Comparison of ENCODE assay signal across 8 mouse cellular contexts in genomic region chrX:143058829-143059228, GRCm38 (mm10). TPM values are rescaled to one million over a fixed set of nuclear protein-coding genes. Genes with fewer than 3 reads are reported as not detected.
DNase-seq lines count a peak whose midpoint lies in the region; ATAC-seq lines count a peak whose summit lies in the region.

No protein-coding gene starts in this region.

- peak; percentile 96 for ATAC-seq in megakaryocyte progenitor cell, adult 5-6 weeks (replicated peaks; ENCODE audit: poor library complexity)

- peak; percentile 29 for DNase-seq in WW6 (ENCODE audit: low read depth, low spot score)
- DNase-seq in cerebellum, postnatal 4 days (ENCODE audit: low spot score in 2 of 2) = peak; percentile 75 to 85
- DNase-seq in gastrocnemius, postnatal 10 days = peak; percentile 82
- peak; percentile 63 for DNase-seq in induced T-regulatory cell, adult 2 months (ENCODE audit: low read depth)
- DNase-seq in left cerebral cortex, postnatal 10 days (ENCODE audit: extremely low spot score in 1 of 2, low spot score in 2 of 2) = peak; percentile 42 to 77
- DNase-seq in right cerebral cortex, postnatal 10 days (ENCODE audit: low spot score in 2 of 2) = peak; percentile 70 to 84
- DNase-seq in urinary bladder, postnatal 36 days (ENCODE audit: low spot score in 2 of 2) = peak; percentile 20 to 64

- intact Hi-C loops in left cerebral cortex, postnatal 10 days (cut with DNase I) = loop anchor here (2.0 kb wide), 1 partner anchor 238 kb away; no protein-coding TSS in a partner anchor

RNA-seq across cellular contexts. Expression of gene Rtl9, which starts 40.6 kb away (rescaled TPM):
- total RNA-seq in gastrocnemius, postnatal 10 days (2021) = 1 to 10 TPM in 1 of 2 experiments, under 1 TPM in 1; 0.61 to 1.4 TPM
- total RNA-seq in left cerebral cortex, postnatal 10 days (2021) = 1 to 10 TPM; 2.2 to 2.7 TPM
- total RNA-seq in megakaryocyte progenitor cell, adult 5-6 weeks (2015) = not detected in 2 replicates
- total RNA-seq in megakaryocyte progenitor cell, adult 5-6 weeks (2017) = not detected in 2 replicates

Comparison
In these comparisons a context has a peak if more than half of its experiments do, and no peak if none do; other contexts are left out.
1. Peak in every context shown above with its lines: DNase-seq and ATAC-seq.
2. DNase-seq: peak in every context shown above with its lines; median percentile 82 in gastrocnemius, postnatal 10 days; 80 in cerebellum, postnatal 4 days; 77 in right cerebral cortex, postnatal 10 days; 63 in induced T-regulatory cell, adult 2 months; 60 in left cerebral cortex, postnatal 10 days; 42 in urinary bladder, postnatal 36 days; 29 in WW6.